Mouse (Mus musculus) olfactory bulb, adult 2 months (tissue): ENCODE measurements around the gene Dhx37.

Experiments used
- CTCF ChIP-seq: fragments of 200-500 bp; IDR thresholded peaks from 2 replicates; pipeline ENCODE4 v1.5.1; 2012; ENCODE audit warnings: low read depth, mild to moderate bottlenecking, low read length, moderate library complexity; ENCODE audit not compliant: insufficient read depth
- POLR2A ChIP-seq: fragments of 200-500 bp; IDR thresholded peaks from 2 replicates; pipeline ENCODE4 v1.6.1; 2012; ENCODE audit warnings: mild to moderate bottlenecking, low read depth, low read length, moderate library complexity; ENCODE audit not compliant: insufficient read depth

DNA sequence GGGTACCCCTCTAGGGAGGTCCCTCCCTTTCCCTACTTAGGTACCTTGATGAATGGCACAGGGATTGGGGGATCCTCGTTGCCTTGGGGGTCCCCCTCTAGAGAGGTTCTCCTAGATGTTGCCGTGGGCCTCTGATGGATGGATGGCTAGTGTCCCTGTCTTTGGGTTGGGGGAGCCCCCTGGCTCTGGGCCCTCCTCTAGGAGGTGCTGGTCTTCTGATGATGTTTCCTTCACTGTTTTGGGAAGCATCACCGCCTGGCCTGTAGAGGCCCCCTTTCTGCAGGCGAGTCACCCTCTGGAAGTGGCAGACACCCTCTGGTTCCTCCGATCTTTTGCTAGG lies 42.3 kb upstream of the Dhx37 start:
- TF ChIP-seq CTCF = no peak
- no peak for TF ChIP-seq POLR2A
